Mouse (Mus musculus) embryonic facial prominence, embryonic 13.5 days (tissue): ENCODE measurements at regions not wholly inside any gene's neighbourhood (a gene's known extent, or its start where the extent isn't known, plus 50 kb on each side); places are given as distances from the start of the nearest gene placed in this dataset.
A peak's percentile ranks its signal among the peaks of the same experiment; 100 is the strongest.

ENCODE experiments used
- ATAC-seq: fragments of 200-750 bp; cut with Nextera tagmentation; 2 replicates; pipeline ENCODE4 v1.8.0; 2017; ENCODE audit warnings: low read depth; ENCODE audit not compliant: insufficient number of reproducible peaks, insufficient read depth, low FRiP score, low TSS enrichment
- H3K27ac ChIP-seq: fragments of 300-500 bp; sonication (generic); 2 replicates; pipeline ENCODE4 v1.5.1; 2015; ENCODE audit warnings: moderate library complexity, mild to moderate bottlenecking, inconsistent platforms
- H3K27me3 ChIP-seq: fragments of 300-500 bp; sonication (generic); 2 replicates; pipeline ENCODE4 v1.6.1; 2015; ENCODE audit warnings: mild to moderate bottlenecking, inconsistent platforms
- H3K36me3 ChIP-seq: fragments of 300-500 bp; sonication (generic); 2 replicates; pipeline ENCODE4 v1.6.1; 2015; ENCODE audit warnings: mild to moderate bottlenecking, inconsistent platforms
- H3K4me1 ChIP-seq: fragments of 300-500 bp; sonication (generic); 2 replicates; pipeline ENCODE4 v1.6.1; 2015; ENCODE audit warnings: inconsistent platforms
- H3K4me2 ChIP-seq: fragments of 300-500 bp; sonication (generic); 2 replicates; pipeline ENCODE4 v1.6.1; 2015; ENCODE audit warnings: moderate library complexity, mild to moderate bottlenecking, inconsistent platforms
- H3K4me3 ChIP-seq: fragments of 300-500 bp; sonication (generic); 2 replicates; pipeline ENCODE4 v1.5.1; 2015; ENCODE audit warnings: mild to moderate bottlenecking, inconsistent platforms
- H3K9ac ChIP-seq: fragments of 300-500 bp; sonication (generic); 2 replicates; pipeline ENCODE4 v1.6.1; 2015; ENCODE audit warnings: mild to moderate bottlenecking, inconsistent platforms
- H3K9me3 ChIP-seq: fragments of 300-500 bp; sonication (generic); 2 replicates; pipeline ENCODE4 v1.6.1; 2016; ENCODE audit warnings: inconsistent platforms
- WGBS: fragments of 180-500 bp; shearing (Covaris S2); methylation state at CpG from one replicate; pipeline ENCODE4 v1.1.7; 2015; ENCODE audit warnings: mixed read lengths; 5-methylcytosine and 5-hydroxymethylcytosine counted together

- Histone ChIP-seq H3K4me2 (no peak overlapping the region), H3K27me3 (no peaks in the 10 kb centered on the region), H3K36me3 (no peaks in the 10 kb centered on the region), H3K9ac (no peak overlapping the region), H3K9me3 (no peaks in the 10 kb centered on the region), H3K27ac (no peak overlapping the region), H3K4me3 (no peak overlapping the region), H3K4me1 (no peaks in the 10 kb centered on the region)
- ATAC-seq, result no peak
- WGBS, result 73% methylated on average over 2 of the region's 2 CpGs
These were observed 135.6 kb upstream of the Pls3 start for GRCm38 (mm10) chrX:76010631-76011030.

GRCm38 (mm10) chrX:75978562-75978961 is 103.6 kb upstream of the Pls3 start:
- 40% methylated on average over 3 of the region's 3 CpGs for WGBS
- no peak for ATAC-seq

GRCm38 (mm10) chrX:75974671-75975070 is 99.7 kb upstream of the Pls3 start:
- H3K4me1 ChIP-seq, result peaks cover 4% of the 10 kb centered on the region; the same call in 1 of the 2 replicates
- WGBS, result 63% methylated on average over 4 of the region's 4 CpGs
- no peaks in the 10 kb centered on the region for H3K36me3 ChIP-seq
- H3K27ac ChIP-seq, result no peak overlapping the region
- no peak overlapping the region for H3K9ac ChIP-seq
- no peaks in the 10 kb centered on the region for H3K27me3 ChIP-seq
- H3K4me3 ChIP-seq, result no peak overlapping the region
- no peaks in the 10 kb centered on the region for H3K9me3 ChIP-seq
- no peak overlapping the region for H3K4me2 ChIP-seq
- ATAC-seq, result no peak

More at GRCm38 (mm10) chrX:75978562-75978961, 103.6 kb upstream of the Pls3 start:
- Histone ChIP-seq H3K36me3 (no peaks in the 10 kb centered on the region), H3K9ac (no peak overlapping the region), H3K27me3 (no peaks in the 10 kb centered on the region), H3K27ac (0 out of 2 replicates have a peak overlapping the region, but pooled peaks have one; percentile 44), H3K4me3 (no peak overlapping the region), H3K9me3 (no peaks in the 10 kb centered on the region), H3K4me1 (peaks cover 4% of the 10 kb centered on the region; the same call in 1 of the 2 replicates), H3K4me2 (no peak overlapping the region)

- Histone ChIP-seq H3K9ac (no peak overlapping the region), H3K27ac (no peak overlapping the region), H3K36me3 (no peaks in the 10 kb centered on the region), H3K4me1 (no peaks in the 10 kb centered on the region), H3K9me3 (no peaks in the 10 kb centered on the region), H3K27me3 (no peaks in the 10 kb centered on the region), H3K4me2 (no peak overlapping the region), H3K4me3 (no peak overlapping the region)
- no peak for ATAC-seq
These were observed 74.7 kb upstream of the Pls3 start for GRCm38 (mm10) chrX:75949694-75950093.

- Histone ChIP-seq H3K9me3 (no peaks in the 10 kb centered on the region), H3K4me3 (no peak overlapping the region), H3K27me3 (no peaks in the 10 kb centered on the region), H3K27ac (no peak overlapping the region), H3K9ac (no peak overlapping the region), H3K4me2 (no peak overlapping the region), H3K4me1 (no peaks in the 10 kb centered on the region), H3K36me3 (no peaks in the 10 kb centered on the region)
- 87% methylated on average over 3 of the region's 3 CpGs for WGBS
- no peak for ATAC-seq
These were observed 53.9 kb upstream of the Pls3 start for GRCm38 (mm10) chrX:75928903-75929302.
